Mouse (Mus musculus) thymus, adult 2 months (tissue): ENCODE measurements around the gene Rpl14.

Experiments
- CTCF ChIP-seq: fragments of 200-500 bp; IDR thresholded peaks from 2 replicates; pipeline ENCODE4 v1.5.1; 2012; ENCODE audit warnings: mild to moderate bottlenecking, control low read depth, low read length, moderate library complexity, borderline replicate concordance; ENCODE audit not compliant: control insufficient read depth, poor library complexity, insufficient read depth; ENCODE audit errors: extremely low read depth
- POLR2A ChIP-seq: fragments of 200-500 bp; IDR thresholded peaks from 2 replicates; pipeline ENCODE4 v1.6.1; 2012; ENCODE audit warnings: mild to moderate bottlenecking, low read length, control low read depth, moderate library complexity; ENCODE audit not compliant: control insufficient read depth, poor library complexity, insufficient read depth; ENCODE audit errors: extremely low read depth

DNA sequence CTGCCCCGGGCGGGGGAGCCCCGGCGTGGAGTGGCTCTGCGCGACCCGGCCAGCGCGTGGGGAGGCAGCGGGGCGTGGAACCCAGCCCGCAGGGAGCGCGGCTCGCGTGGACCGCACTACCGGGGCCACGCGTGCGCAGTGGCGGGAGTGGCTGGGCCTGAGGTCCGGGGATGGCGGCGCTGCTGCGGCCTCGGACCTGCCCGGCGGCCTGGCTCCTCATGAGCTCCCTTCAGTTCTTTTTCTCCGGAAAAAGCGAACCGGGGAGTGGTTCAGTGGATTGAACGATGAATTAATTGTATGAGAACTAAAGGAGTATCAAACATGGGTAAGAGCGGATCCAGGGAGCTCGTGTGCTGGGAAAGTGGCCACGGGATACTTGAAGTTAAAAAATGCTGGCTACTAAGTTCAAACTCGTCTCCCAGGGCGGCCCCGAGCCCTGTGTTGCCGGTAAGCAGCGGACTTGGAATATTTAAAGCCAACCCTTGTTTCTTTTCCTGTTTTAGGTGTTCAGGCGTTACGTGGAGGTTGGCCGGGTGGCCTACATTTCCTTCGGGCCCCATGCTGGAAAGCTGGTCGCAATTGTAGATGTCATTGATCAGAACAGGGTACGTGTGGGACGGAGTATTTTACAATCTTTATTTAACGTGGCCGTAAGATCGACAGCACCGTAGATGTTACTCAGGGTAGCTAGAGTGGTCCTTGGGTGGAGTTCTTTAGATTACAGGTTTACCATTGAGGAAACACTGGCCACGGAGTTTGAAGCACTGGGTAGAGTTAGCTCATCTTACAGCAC lies 545 bp downstream of the Rpl14 start:
- no peak; the same call in 1 of the 2 replicates for TF ChIP-seq CTCF
- TF ChIP-seq POLR2A: no peak
